Mouse (Mus musculus): ENCODE data around the gene Trpm2. TPM values are rescaled to one million over a fixed set of nuclear protein-coding genes. Genes with fewer than 3 reads are reported as not detected.
"Not testable (repeated sequence)": the region's sequence is repeated elsewhere in the genome, so short reads cannot be mapped to it uniquely, and the experiment has no call there.

The Trpm2 gene
- polyA plus RNA-seq, 1 experiment from 2014 or later = 2.2 TPM

- Histone ChIP-seq H3K27ac (replicated peaks) (no peak overlapping the region), H3K36me3 (replicated peaks) (no peaks in the 10 kb centered on the region), H3K9ac (no peak overlapping the region), H3K9me3 (replicated peaks) (no peaks in the 10 kb centered on the region), H3K4me1 (replicated peaks) (peaks cover 5% of the 10 kb centered on the region; the same call in 1 of the 2 replicates), H3K27me3 (peaks cover 5% of the 10 kb centered on the region), H3K4me3 (replicated peaks) (no peak overlapping the region), H3K4me2 (no peak overlapping the region)
- no peak for ATAC-seq (ENCODE audit: insufficient read depth)
- WGBS (ENCODE audit: insufficient replicate concordance) = 36% methylated on average over 2 of the region's 2 CpGs
Measured at GRCm38 (mm10) chr10:77962725-77963124, 7.6 kb downstream of the Trpm2 start.

DNA sequence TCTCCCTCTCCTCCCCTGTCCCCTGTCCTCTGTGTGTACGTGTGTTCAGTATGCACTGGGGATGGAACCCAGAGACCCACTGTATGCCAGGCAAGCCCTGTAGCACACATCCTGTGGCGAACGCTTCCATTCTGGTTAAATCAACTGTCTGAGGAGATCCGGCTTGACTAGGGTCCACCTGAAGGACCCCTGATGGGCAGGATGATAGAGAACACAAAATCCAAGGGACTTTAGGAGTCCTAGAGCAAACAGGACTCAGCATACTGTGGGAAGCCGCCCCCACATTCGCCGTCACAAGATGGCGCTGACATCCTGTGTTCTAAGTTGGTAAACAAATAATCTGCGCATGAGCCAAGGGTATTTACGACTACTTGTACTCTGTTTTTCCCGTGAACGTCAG is 19.9 kb downstream of the Trpm2 start:
- 82% methylated on average over 10 of the region's 12 CpGs for WGBS (ENCODE audit: insufficient replicate concordance)
- H3K36me3 ChIP-seq (replicated peaks); H3K9me3 ChIP-seq (replicated peaks); H3K27ac ChIP-seq (replicated peaks); H3K4me3 ChIP-seq (replicated peaks); H3K4me1 ChIP-seq (replicated peaks); H3K9ac ChIP-seq; ATAC-seq (ENCODE audit: insufficient read depth); H3K4me2 ChIP-seq; H3K27me3 ChIP-seq: not testable (repeated sequence)

DNA sequence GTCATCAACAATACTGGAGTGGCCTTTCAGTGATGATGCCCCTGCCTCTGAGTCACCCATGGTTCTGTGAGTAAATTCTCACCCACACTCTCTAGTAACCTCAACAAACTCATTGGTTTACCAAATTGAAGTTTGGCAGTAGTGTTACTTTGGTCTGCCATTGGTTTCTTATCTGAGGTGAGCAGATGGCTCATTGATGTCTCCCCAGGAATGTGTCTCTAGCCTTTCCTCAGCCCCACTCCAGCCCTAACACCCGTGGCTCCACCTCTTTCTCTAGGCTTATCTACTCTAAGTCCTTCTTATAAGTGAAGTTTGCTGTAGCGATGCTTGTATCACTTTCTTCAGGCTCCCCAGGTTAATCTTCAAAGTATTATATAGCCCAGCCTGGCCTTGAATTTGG is 30.7 kb downstream of the Trpm2 start:
- Histone ChIP-seq H3K27me3 (no peaks in the 10 kb centered on the region), H3K9me3 (replicated peaks) (no peaks in the 10 kb centered on the region), H3K4me3 (replicated peaks) (no peak overlapping the region), H3K36me3 (replicated peaks) (no peaks in the 10 kb centered on the region), H3K9ac (no peak overlapping the region), H3K4me2 (no peak overlapping the region), H3K4me1 (replicated peaks) (no peaks in the 10 kb centered on the region), H3K27ac (replicated peaks) (no peak overlapping the region)
- WGBS (ENCODE audit: insufficient replicate concordance) = 16% methylated on average over 2 of the region's 2 CpGs
- no peak for ATAC-seq (ENCODE audit: insufficient read depth)

GRCm38 (mm10) chr10:77927375-77927774 is 43.0 kb downstream of the Trpm2 start:
- 69% methylated on average over 10 of the region's 10 CpGs for WGBS (ENCODE audit: insufficient replicate concordance)
- no peak for ATAC-seq (ENCODE audit: insufficient read depth)
- no peaks in the 10 kb centered on the region for H3K27me3 ChIP-seq
- no peak overlapping the region for H3K4me3 ChIP-seq (replicated peaks)
- no peak overlapping the region for H3K9ac ChIP-seq
- H3K4me2 ChIP-seq = no peak overlapping the region
- no peaks in the 10 kb centered on the region for H3K9me3 ChIP-seq (replicated peaks)
- no peaks in the 10 kb centered on the region for H3K36me3 ChIP-seq (replicated peaks)
- H3K4me1 ChIP-seq (replicated peaks) = no peaks in the 10 kb centered on the region
- H3K27ac ChIP-seq (replicated peaks) = no peak overlapping the region

GRCm38 (mm10) chr10:77926140-77926539 is 44.2 kb downstream of the Trpm2 start:
- Histone ChIP-seq H3K27me3 (no peaks in the 10 kb centered on the region), H3K4me1 (replicated peaks) (no peaks in the 10 kb centered on the region), H3K36me3 (replicated peaks) (no peaks in the 10 kb centered on the region), H3K27ac (replicated peaks) (no peak overlapping the region), H3K4me2 (no peak overlapping the region), H3K9ac (no peak overlapping the region), H3K4me3 (replicated peaks) (no peak overlapping the region), H3K9me3 (replicated peaks) (no peaks in the 10 kb centered on the region)
- WGBS (ENCODE audit: insufficient replicate concordance) = 24% methylated on average over 7 of the region's 7 CpGs
- no peak for ATAC-seq (ENCODE audit: insufficient read depth)

GRCm38 (mm10) chr10:77922681-77923080 is 47.7 kb downstream of the Trpm2 start:
- ATAC-seq (ENCODE audit: insufficient read depth) = no peak
- Histone ChIP-seq H3K27me3 (no peaks in the 10 kb centered on the region), H3K27ac (replicated peaks) (no peak overlapping the region), H3K4me2 (no peak overlapping the region), H3K9me3 (replicated peaks) (no peaks in the 10 kb centered on the region), H3K4me1 (replicated peaks) (no peaks in the 10 kb centered on the region), H3K36me3 (replicated peaks) (no peaks in the 10 kb centered on the region), H3K4me3 (replicated peaks) (no peak overlapping the region), H3K9ac (no peak overlapping the region)
- WGBS (ENCODE audit: insufficient replicate concordance) = 43% methylated on average over 4 of the region's 4 CpGs

DNA sequence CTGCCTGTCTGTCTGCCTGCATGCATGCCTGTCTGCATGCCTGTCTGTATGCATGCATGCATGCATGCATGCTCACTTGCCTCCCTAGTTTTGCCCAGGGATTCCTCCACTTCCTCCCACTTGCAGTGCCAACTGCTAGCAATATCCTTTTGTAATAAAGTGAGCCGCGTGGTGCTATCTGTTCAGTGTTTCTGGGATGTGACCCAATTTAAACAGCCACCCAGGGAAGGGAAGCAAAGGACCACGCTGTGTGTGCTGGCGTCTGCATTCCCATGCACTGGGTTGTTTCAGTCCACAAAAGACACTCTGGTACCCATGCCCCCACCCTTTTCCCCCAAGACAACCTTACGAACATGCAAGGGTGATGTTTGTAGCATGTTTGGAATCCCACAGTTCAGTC is 49.4 kb downstream of the Trpm2 start:
- no peak overlapping the region for H3K4me2 ChIP-seq
- ATAC-seq (ENCODE audit: insufficient read depth) = no peak
- no peak overlapping the region for H3K27ac ChIP-seq (replicated peaks)
- H3K27me3 ChIP-seq = no peaks in the 10 kb centered on the region
- no peak overlapping the region for H3K9ac ChIP-seq
- WGBS (ENCODE audit: insufficient replicate concordance) = 61% methylated on average over 5 of the region's 5 CpGs
- H3K9me3 ChIP-seq (replicated peaks) = no peaks in the 10 kb centered on the region
- no peak overlapping the region for H3K4me3 ChIP-seq (replicated peaks)
- H3K36me3 ChIP-seq (replicated peaks) = no peaks in the 10 kb centered on the region
- no peaks in the 10 kb centered on the region for H3K4me1 ChIP-seq (replicated peaks)

GRCm38 (mm10) chr10:77916636-77917335 is 53.6 kb downstream of the Trpm2 start:
- Histone ChIP-seq H3K27me3 (no peaks in the 10 kb centered on the region), H3K36me3 (replicated peaks) (no peaks in the 10 kb centered on the region), H3K4me3 (replicated peaks) (no peak overlapping the region), H3K4me2 (no peak overlapping the region), H3K27ac (replicated peaks) (no peak overlapping the region), H3K4me1 (replicated peaks) (no peaks in the 10 kb centered on the region), H3K9me3 (replicated peaks) (no peaks in the 10 kb centered on the region), H3K9ac (no peak overlapping the region)
- no peak for ATAC-seq (ENCODE audit: insufficient read depth)
- WGBS (ENCODE audit: insufficient replicate concordance) = 47% methylated on average over 8 of the region's 8 CpGs

GRCm38 (mm10) chr10:77913292-77913691 is 57.1 kb downstream of the Trpm2 start:
- no peak overlapping the region for H3K27ac ChIP-seq (replicated peaks)
- no peak overlapping the region for H3K9ac ChIP-seq
- 55% methylated on average over 4 of the region's 4 CpGs for WGBS (ENCODE audit: insufficient replicate concordance)
- no peaks in the 10 kb centered on the region for H3K9me3 ChIP-seq (replicated peaks)
- no peaks in the 10 kb centered on the region for H3K4me1 ChIP-seq (replicated peaks)
- no peak overlapping the region for H3K4me2 ChIP-seq
- ATAC-seq (ENCODE audit: insufficient read depth) = no peak
- H3K36me3 ChIP-seq (replicated peaks) = no peaks in the 10 kb centered on the region
- no peak overlapping the region for H3K4me3 ChIP-seq (replicated peaks)
- no peaks in the 10 kb centered on the region for H3K27me3 ChIP-seq

- H3K9ac ChIP-seq = no peak overlapping the region
- no peaks in the 10 kb centered on the region for H3K9me3 ChIP-seq (replicated peaks)
- 54% methylated on average over 7 of the region's 7 CpGs for WGBS (ENCODE audit: insufficient replicate concordance)
- H3K36me3 ChIP-seq (replicated peaks) = no peaks in the 10 kb centered on the region
- H3K4me2 ChIP-seq = no peak overlapping the region
- H3K27ac ChIP-seq (replicated peaks) = no peak overlapping the region
- H3K27me3 ChIP-seq = no peaks in the 10 kb centered on the region
- no peaks in the 10 kb centered on the region for H3K4me1 ChIP-seq (replicated peaks)
- H3K4me3 ChIP-seq (replicated peaks) = no peak overlapping the region
- ATAC-seq (ENCODE audit: insufficient read depth) = no peak
Measured at GRCm38 (mm10) chr10:77912605-77913004, 57.8 kb downstream of the Trpm2 start.

GRCm38 (mm10) chr10:77902894-77903715 is 67.3 kb downstream of the Trpm2 start:
- WGBS (ENCODE audit: insufficient replicate concordance) = 7% methylated on average over 35 of the region's 35 CpGs
- peak overlapping the region; percentile 62 for H3K4me2 ChIP-seq
- peaks cover 28% of the 10 kb centered on the region for H3K27me3 ChIP-seq
- no peak overlapping the region for H3K9ac ChIP-seq
- H3K27ac ChIP-seq (replicated peaks) = no peak overlapping the region
- peak; percentile 60 for ATAC-seq (ENCODE audit: insufficient read depth)
- no peaks in the 10 kb centered on the region for H3K36me3 ChIP-seq (replicated peaks)
- H3K9me3 ChIP-seq (replicated peaks) = no peaks in the 10 kb centered on the region
- peak overlapping the region; percentile 58 for H3K4me3 ChIP-seq (replicated peaks)
- peaks cover 14% of the 10 kb centered on the region for H3K4me1 ChIP-seq (replicated peaks)
